Mouse (Mus musculus): ENCODE measurements at regions not wholly inside any gene's neighbourhood (a gene's known extent, or its start where the extent isn't known, plus 50 kb on each side); places are given as distances from the start of the nearest gene placed in this dataset.

GRCm38 (mm10) chr8:10855131-10855530 is 153.1 kb downstream of the Irs2 start:
- TF ChIP-seq CTCF (IDR thresholded peaks at IDR 0.05; ENCODE audit: extremely low read depth, insufficient read depth, insufficient read length, insufficient replicate concordance) (no peak), POLR2A (IDR thresholded peaks at IDR 0.05; ENCODE audit: low read depth, low read length) (no peak)
